Mouse (Mus musculus): ENCODE data around the gene Rhot2. TPM values are rescaled to one million over a fixed set of nuclear protein-coding genes. Genes with fewer than 3 reads are reported as not detected.

The Rhot2 gene
- polyA plus RNA-seq, 1 experiment from 2014 or later, result 10.7 TPM

DNA sequence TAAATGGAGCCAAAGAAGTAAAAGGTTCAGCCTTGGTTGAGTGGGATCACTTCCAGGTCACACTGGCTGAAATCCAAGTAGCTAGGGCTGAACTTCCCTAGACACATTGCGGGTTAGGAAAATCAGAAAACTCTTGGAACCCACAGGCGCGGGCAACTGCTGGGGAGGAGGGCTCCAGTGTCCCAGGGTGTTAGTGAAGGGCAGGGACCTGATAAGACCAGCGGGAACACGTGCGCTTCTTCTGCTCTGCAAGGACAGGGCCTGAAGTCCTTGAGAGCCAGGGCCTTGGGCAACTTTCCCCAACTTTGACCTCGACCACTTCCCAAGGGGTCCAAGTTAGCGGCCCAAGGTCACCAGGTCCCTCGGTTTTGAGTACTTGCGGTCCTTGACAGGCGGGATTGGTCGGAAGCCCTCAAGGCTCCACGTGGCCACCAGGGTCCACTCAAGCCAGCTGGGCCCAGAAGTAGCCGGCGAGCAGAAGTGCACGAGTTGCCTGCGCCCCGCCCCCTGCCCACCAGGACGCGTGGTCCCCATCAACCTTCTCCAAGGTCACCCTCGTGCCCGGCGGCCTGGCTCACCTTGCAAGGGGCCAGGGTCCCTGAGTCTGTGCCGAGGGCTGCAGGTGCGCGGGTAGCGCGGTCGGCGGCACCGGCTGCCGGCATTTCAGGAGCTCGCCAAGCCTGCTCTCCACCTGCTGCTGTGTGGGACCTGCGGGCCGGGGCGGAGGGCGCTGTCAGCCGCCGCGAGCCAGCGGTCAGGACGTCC, 23.4 kb upstream of the Rhot2 start:
- no peaks in the 10 kb centered on the region for H3K27me3 ChIP-seq (ENCODE audit: control insufficient read depth, insufficient read depth, low read length)
- peak overlapping the region; percentile 100 for H3K4me2 ChIP-seq (replicated peaks; ENCODE audit: low read depth)
- peak; percentile 52 for DNase-seq (ENCODE audit: low spot score)
- peak overlapping the region; percentile 86 for H3K27ac ChIP-seq (replicated peaks)
- H3K4me3 ChIP-seq (ENCODE audit: low read depth, low read length), result peak overlapping the region; percentile 74
- H3K4me1 ChIP-seq (replicated peaks; ENCODE audit: control insufficient read depth, insufficient read depth), result peaks cover 8% of the 10 kb centered on the region; the same call in 1 of the 2 replicates
- no peaks in the 10 kb centered on the region for H3K36me3 ChIP-seq (ENCODE audit: control insufficient read depth, insufficient read depth, low read length)
- WGBS, result 1% methylated on average over 42 of the region's 42 CpGs
- H3K9me3 ChIP-seq (ENCODE audit: control insufficient read depth, low read length), result no peaks in the 10 kb centered on the region
- H3K9ac ChIP-seq (ENCODE audit: low read length), result peak overlapping the region; percentile 76
- ATAC-seq (ENCODE audit: low FRiP score, low TSS enrichment), result peak; percentile 22
- TF ChIP-seq CTCF (IDR thresholded peaks at IDR 0.05; ENCODE audit: low read depth) (no peak), EP300 (optimal IDR thresholded peaks at IDR 0.05) (no peak)

DNA sequence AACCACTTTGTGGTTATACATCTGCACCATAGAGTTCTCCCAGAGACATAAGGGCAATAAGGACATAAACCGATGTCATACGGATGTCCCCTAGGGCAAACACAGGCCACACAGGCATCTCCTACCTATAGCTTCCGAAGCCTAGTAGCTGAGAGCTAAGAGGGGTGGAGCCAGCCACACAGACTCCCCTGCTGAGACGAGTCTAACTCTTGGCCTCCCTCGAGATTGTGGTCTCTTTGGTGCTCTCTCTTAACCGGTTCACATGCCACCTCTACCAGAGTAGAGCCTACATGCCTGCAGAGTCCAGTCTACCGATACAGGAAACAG, 22.8 kb upstream of the Rhot2 start:
- Histone ChIP-seq H3K4me1 (replicated peaks; ENCODE audit: control insufficient read depth, insufficient read depth) (peaks cover 8% of the 10 kb centered on the region; the same call in 1 of the 2 replicates), H3K27ac (replicated peaks) (peak overlapping the region; percentile 86), H3K4me2 (replicated peaks; ENCODE audit: low read depth) (peak overlapping the region; percentile 100), H3K36me3 (ENCODE audit: control insufficient read depth, insufficient read depth, low read length) (no peaks in the 10 kb centered on the region), H3K9ac (ENCODE audit: low read length) (peak overlapping the region; percentile 76), H3K4me3 (ENCODE audit: low read depth, low read length) (peak overlapping the region; percentile 74), H3K27me3 (ENCODE audit: control insufficient read depth, insufficient read depth, low read length) (no peaks in the 10 kb centered on the region), H3K9me3 (ENCODE audit: control insufficient read depth, low read length) (no peaks in the 10 kb centered on the region)
- 19% methylated on average over 7 of the region's 7 CpGs for WGBS
- DNase-seq (ENCODE audit: low spot score) (no peak), ATAC-seq (ENCODE audit: low FRiP score, low TSS enrichment) (no peak)
- TF ChIP-seq EP300 (optimal IDR thresholded peaks at IDR 0.05), result no peak
- no peak for TF ChIP-seq CTCF (IDR thresholded peaks at IDR 0.05; ENCODE audit: low read depth)

DNA sequence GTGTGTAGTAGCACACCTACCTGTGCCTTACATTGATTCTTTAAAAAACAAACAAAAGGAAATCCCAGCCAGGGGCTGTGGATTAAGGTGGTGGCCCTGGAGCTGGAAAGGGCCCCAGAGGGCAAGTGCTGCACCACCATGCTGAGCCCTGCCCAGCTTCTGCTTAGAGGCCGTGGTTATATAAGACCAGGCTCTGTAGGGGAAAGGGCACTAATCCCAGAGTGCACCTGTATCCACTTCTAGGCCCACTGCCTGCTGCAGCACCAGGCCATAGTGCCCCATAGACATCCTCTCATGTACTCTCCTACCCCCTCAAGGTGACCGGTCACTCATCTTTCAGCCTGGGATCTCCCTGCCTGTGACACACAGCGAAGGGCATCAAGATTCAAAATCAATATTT, 21.5 kb upstream of the Rhot2 start:
- peak; percentile 38; the same call in 1 of the 2 replicates for ATAC-seq (ENCODE audit: low FRiP score, low TSS enrichment)

DNA sequence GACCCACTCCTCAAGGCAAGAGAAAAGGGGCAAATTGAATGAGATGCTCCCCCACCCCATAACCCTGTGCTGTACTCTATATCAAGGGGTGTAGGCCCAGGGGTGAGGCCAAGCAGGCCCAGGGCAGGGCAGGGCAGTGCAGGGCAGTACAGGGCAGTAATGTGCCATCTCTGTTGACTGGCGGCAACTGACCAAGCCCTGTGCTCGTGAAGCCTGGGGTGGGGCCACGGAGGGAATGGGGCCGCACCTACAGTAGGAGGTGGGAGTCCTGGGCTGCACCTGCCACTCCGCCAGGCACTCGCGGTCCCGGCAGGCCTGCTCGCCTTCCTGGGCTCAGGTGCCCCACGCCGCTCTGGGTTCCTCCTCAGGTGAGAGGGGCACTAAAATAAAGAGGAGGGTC, 20.6 kb upstream of the Rhot2 start:
- no peaks in the 10 kb centered on the region for H3K36me3 ChIP-seq (ENCODE audit: control insufficient read depth, insufficient read depth, low read length)
- DNase-seq (ENCODE audit: low spot score) (peak; percentile 85), ATAC-seq (ENCODE audit: low FRiP score, low TSS enrichment) (peak; percentile 79)
- H3K9ac ChIP-seq (ENCODE audit: low read length), result peak overlapping the region; percentile 35; the same call in 1 of the 2 replicates
- H3K27ac ChIP-seq (replicated peaks), result peak overlapping the region; percentile 73
- H3K9me3 ChIP-seq (ENCODE audit: control insufficient read depth, low read length), result no peaks in the 10 kb centered on the region
- 69% methylated on average over 11 of the region's 11 CpGs for WGBS
- no peaks in the 10 kb centered on the region for H3K27me3 ChIP-seq (ENCODE audit: control insufficient read depth, insufficient read depth, low read length)
- no peak for TF ChIP-seq CTCF (IDR thresholded peaks at IDR 0.05; ENCODE audit: low read depth)
- TF ChIP-seq EP300 (optimal IDR thresholded peaks at IDR 0.05), result no peak
- H3K4me2 ChIP-seq (replicated peaks; ENCODE audit: low read depth), result peak overlapping the region; percentile 31; the same call in 1 of the 2 replicates
- peaks cover 15% of the 10 kb centered on the region for H3K4me1 ChIP-seq (replicated peaks; ENCODE audit: control insufficient read depth, insufficient read depth)
- no peak overlapping the region for H3K4me3 ChIP-seq (ENCODE audit: low read depth, low read length)

More for the DNA sequence above, 21.5 kb upstream of the Rhot2 start:
- Histone ChIP-seq H3K27me3 (ENCODE audit: control insufficient read depth, insufficient read depth, low read length) (no peaks in the 10 kb centered on the region), H3K4me3 (ENCODE audit: low read depth, low read length) (no peak overlapping the region), H3K4me1 (replicated peaks; ENCODE audit: control insufficient read depth, insufficient read depth) (peaks cover 10% of the 10 kb centered on the region; the same call in 1 of the 2 replicates), H3K27ac (replicated peaks) (peak overlapping the region; percentile 73; the same call in 1 of the 2 replicates), H3K9me3 (ENCODE audit: control insufficient read depth, low read length) (no peaks in the 10 kb centered on the region), H3K4me2 (replicated peaks; ENCODE audit: low read depth) (no peak overlapping the region), H3K9ac (ENCODE audit: low read length) (no peak overlapping the region; the same call in 1 of the 2 replicates), H3K36me3 (ENCODE audit: control insufficient read depth, insufficient read depth, low read length) (no peaks in the 10 kb centered on the region)
- DNase-seq (ENCODE audit: low spot score), result peak; percentile 65
- no peak for TF ChIP-seq EP300 (optimal IDR thresholded peaks at IDR 0.05)
- no peak for TF ChIP-seq CTCF (IDR thresholded peaks at IDR 0.05; ENCODE audit: low read depth)
- WGBS, result 88% methylated on average over 3 of the region's 3 CpGs

DNA sequence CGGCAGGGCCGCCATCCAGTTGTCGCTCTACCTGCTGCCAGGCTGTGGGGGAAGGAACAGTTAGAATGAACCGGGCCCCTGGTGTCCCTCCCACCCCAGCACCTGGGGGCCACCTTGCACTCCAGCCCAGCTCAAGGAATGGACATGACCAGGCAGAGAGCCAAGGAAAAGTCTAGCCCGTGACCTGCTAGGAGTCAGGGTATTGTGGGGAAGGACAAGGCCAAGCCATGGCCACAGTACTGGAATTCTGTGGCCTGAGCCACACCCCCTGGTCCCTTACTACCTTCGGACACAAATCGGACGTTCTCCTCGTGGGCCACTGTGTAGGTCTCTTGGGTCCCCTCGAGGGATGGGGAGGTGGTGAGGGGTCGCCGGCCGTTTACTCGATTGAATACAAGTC, 19.7 kb upstream of the Rhot2 start:
- no peak for DNase-seq (ENCODE audit: low spot score)
- no peaks in the 10 kb centered on the region for H3K36me3 ChIP-seq (ENCODE audit: control insufficient read depth, insufficient read depth, low read length)
- H3K27me3 ChIP-seq (ENCODE audit: control insufficient read depth, insufficient read depth, low read length), result no peaks in the 10 kb centered on the region
- H3K4me3 ChIP-seq (ENCODE audit: low read depth, low read length), result no peak overlapping the region
- H3K4me2 ChIP-seq (replicated peaks; ENCODE audit: low read depth), result no peak overlapping the region
- no peaks in the 10 kb centered on the region for H3K9me3 ChIP-seq (ENCODE audit: control insufficient read depth, low read length)
- ATAC-seq (ENCODE audit: low FRiP score, low TSS enrichment), result no peak
- TF ChIP-seq CTCF (IDR thresholded peaks at IDR 0.05; ENCODE audit: low read depth) (no peak), EP300 (optimal IDR thresholded peaks at IDR 0.05) (no peak)
- H3K27ac ChIP-seq (replicated peaks), result no peak overlapping the region
- H3K9ac ChIP-seq (ENCODE audit: low read length), result no peak overlapping the region
- H3K4me1 ChIP-seq (replicated peaks; ENCODE audit: control insufficient read depth, insufficient read depth), result peaks cover 15% of the 10 kb centered on the region
- WGBS, result 89% methylated on average over 14 of the region's 14 CpGs

DNA sequence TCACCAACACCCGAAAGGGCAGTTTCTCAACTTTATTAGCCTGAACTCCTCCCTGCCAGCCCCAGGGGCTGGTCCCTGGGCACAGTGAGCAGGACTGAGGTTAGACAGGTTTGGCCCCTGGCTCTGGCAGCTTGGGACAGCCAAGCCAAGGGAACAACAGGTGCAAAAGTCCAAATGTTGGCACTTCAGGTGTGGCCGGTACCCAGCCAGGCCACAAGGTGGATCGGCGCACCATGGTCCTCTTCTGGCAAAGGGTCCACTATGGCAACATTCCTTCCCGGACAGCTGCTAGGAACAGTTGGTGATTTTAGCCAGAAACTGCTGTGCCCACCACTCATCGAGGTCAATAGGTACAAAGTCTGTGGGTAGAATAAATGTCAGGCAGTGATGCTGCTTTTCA, 19.0 kb upstream of the Rhot2 start:
- H3K9me3 ChIP-seq (ENCODE audit: control insufficient read depth, low read length), result no peaks in the 10 kb centered on the region
- ATAC-seq (ENCODE audit: low FRiP score, low TSS enrichment) (no peak), DNase-seq (ENCODE audit: low spot score) (no peak)
- WGBS, result 88% methylated on average over 6 of the region's 6 CpGs
- H3K4me3 ChIP-seq (ENCODE audit: low read depth, low read length), result no peak overlapping the region
- H3K4me1 ChIP-seq (replicated peaks; ENCODE audit: control insufficient read depth, insufficient read depth), result peaks cover 12% of the 10 kb centered on the region
- H3K27ac ChIP-seq (replicated peaks), result no peak overlapping the region
- H3K9ac ChIP-seq (ENCODE audit: low read length), result no peak overlapping the region
- no peaks in the 10 kb centered on the region for H3K27me3 ChIP-seq (ENCODE audit: control insufficient read depth, insufficient read depth, low read length)
- TF ChIP-seq CTCF (IDR thresholded peaks at IDR 0.05; ENCODE audit: low read depth) (peak; percentile 25), EP300 (optimal IDR thresholded peaks at IDR 0.05) (no peak)
- H3K4me2 ChIP-seq (replicated peaks; ENCODE audit: low read depth), result no peak overlapping the region
- no peaks in the 10 kb centered on the region for H3K36me3 ChIP-seq (ENCODE audit: control insufficient read depth, insufficient read depth, low read length)
